Mouse (Mus musculus) thymus, postnatal 4 days (tissue): ENCODE measurements around the gene Prune2.

Experiments used
- DNase-seq: peaks from one replicate; pipeline ENCODE4 v3.0.0; 2021

Gene Prune2

DNA sequence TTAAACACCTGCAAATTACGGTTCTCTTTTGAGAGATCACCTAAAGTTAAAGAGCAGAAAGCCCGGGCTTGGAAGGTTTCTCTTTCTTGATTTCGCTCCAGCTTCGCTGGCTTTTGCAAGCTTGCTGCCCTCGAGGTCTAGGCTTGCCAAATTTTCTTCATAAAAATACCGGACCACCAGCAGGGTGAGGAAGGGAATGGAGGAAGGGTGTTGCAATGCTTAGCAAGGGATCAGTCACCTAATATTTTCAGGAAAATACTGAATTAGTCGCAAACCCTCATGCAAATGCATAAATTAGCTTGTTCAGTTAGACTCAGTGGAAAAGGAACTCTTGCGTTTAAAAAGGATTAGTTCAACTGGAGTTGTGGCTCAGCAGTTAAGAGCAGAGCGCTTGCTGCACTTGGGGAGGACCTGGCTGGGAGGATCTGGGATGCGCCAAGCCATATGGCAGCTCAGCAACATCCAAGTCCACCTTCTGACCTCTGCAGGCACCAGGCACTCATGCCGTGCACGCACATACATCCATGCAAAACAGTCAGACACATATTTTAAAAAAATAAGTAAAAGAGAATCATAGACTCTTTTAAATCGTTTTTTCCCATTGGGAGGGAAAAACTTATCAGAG is 259.1 kb downstream of the Prune2 start:
- DNase-seq = no peak

- no peak for DNase-seq
These were observed 262.3 kb downstream of the Prune2 start for GRCm38 (mm10) chr19:17218195-17218594.

DNA sequence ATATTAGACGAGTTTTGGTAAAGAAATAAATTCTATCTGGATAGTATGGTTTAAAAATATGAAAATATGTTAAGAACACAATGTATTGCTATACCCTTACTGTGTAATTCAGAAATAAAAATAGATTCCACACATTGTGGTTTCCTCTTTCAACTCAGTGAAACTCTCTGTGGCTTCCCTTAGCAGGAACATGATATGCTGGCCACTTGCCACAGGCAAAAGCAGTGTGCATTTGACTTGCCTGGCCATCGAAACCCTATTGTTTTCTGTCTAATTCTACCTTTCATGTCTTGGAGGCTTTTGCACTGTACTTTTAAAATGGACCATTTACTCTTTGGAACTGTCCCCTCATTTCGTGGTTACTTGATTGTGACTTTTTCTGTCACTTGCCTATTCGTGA is 267.9 kb downstream of the Prune2 start:
- DNase-seq = no peak

- DNase-seq = no peak
These were observed 269.7 kb downstream of the Prune2 start for GRCm38 (mm10) chr19:17225570-17226083.

DNA sequence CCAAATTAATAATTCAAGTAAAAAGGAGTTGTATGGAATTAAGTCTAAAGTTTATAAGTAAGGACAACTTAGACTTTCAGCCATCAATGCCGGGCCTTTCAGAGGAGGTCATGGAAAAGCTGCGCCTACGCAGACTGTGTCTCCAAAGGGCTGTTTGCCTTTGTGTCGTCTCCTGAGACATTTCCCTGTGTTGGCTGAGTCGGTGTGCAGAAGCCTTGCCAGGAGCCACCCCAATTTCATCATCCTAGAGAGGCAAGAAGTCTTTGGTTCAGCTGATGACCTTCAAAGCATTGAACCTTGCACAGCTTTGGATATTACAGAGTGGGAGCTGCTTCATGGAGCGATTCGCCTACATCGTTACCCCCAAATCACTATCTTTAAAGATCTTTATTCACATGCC is 270.2 kb downstream of the Prune2 start:
- DNase-seq = no peak

- no peak for DNase-seq
These were observed 274.1 kb downstream of the Prune2 start for GRCm38 (mm10) chr19:17230013-17230412.

DNA sequence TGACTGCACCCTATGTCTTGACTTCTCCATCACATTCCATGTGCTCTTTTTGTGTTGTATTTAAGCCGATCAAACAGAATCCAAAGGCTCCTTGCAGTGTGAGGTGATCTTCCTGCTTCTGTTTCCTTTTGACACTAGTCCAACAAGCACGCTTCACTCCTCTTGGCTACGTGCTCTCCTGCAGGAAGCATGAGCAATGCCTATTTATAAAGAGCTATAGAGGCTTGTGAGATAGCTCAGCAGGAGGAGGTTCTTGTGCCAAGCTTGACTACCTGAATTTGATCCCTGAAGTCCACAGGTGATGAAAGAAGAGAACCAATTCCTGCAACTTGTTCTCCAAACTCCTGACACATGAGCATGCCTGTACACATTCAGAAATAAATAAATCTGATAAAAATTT is 282.6 kb downstream of the Prune2 start:
- no peak for DNase-seq

DNA sequence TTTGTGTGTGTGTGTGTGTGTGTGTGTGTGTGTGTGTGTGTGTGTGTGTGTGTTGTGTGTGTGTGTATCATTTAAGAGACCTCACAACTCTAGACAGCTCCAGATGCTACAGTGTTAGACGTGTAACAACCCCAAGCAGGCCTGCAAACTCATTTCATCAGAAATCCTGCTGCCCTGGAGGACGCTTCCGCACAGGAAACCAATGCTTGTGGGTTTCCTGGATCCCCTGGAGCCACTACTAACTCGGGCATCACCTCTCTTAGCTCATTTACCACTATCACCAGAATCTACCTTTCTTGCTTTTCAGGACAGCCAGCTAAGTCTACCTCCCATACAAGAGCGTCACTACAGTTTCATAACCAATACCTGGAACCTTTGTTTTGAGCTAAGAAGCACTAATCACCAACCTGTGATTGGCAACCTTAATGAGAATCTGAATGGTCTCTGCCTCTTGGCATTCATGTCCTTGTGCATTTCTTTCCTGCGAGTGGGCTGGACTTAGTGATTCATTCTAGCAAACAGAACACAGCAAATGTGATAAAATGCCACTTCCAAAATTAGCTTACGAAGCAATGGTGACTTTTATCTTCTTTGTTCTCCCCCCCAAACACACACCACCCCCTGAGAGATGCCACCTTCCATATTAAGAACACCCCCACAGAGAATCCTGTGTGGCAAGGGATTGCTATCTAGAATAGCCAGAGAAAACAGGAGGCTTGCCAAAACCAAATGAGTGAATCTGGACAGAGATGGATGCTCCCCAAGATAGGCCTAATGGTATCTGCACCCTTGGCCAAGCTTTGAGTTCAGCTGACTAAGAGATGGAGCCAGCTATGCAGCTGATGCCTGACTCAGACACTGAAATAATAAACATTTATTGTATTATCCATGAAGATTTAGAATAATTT is 284.5 kb downstream of the Prune2 start:
- DNase-seq = no peak

DNA sequence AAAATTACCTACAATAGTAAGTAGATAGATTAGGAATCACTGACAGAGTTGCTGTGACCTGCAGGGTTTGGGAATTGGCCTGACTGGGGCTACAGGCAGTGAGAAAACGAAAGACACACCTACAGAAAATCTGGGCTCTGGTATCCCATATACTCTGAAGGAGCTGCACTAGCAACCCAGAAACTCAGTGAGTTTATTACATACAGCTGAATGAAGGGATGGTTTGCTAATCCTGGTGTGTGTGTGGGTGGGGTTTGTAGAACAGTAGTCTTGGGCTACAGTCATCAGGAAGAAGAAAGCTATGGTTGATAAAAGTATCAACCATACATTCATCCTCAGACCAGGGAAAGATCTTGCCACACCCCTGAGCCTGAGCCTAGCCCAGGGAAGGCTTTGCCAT is 285.3 kb downstream of the Prune2 start:
- no peak for DNase-seq

DNA sequence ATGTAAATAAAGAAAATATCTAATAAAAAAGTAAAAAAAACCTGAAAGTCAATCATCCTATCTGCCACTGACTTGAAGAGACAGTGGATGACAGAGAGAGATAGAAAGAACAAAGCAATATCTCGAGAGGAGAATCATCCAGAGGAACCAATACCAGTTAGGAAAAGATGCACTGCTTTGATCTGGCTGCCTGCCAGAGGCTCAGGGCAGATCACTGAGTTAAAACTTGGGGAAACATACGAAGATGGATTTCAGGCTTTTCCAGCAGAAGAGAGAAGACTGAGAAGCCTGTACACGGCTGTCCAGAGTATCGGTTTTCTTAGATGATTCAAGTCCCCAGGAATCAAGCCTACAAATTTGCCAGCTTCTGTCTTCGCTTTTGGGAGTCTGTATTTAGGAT is 287.0 kb downstream of the Prune2 start:
- no peak for DNase-seq

DNA sequence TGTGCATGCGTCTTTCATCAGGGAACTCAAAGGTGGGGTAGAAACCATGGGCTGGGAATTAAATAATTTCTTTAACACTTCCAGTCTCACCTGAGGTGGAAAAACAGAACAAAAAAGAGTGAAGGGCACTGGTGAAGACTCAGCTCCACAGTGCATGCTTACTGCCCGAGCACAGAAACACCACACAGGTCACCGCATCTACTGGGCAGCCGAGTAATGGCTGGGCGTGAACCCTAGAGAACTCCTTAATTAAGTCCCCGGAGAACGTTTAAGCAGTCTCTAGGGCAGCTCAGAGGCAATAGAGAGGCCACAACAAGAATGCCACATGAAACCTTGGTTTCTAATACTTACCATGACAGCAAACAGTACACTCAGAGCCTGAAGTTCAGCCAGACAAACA is 288.6 kb downstream of the Prune2 start:
- DNase-seq = no peak

GRCm38 (mm10) chr19:17247352-17247925 is 291.5 kb downstream of the Prune2 start:
- no peak for DNase-seq

GRCm38 (mm10) chr19:17249691-17250090 is 293.8 kb downstream of the Prune2 start:
- no peak for DNase-seq

- DNase-seq = no peak
These were observed 294.9 kb downstream of the Prune2 start for GRCm38 (mm10) chr19:17250801-17251200.

- no peak for DNase-seq
These were observed 295.5 kb downstream of the Prune2 start for GRCm38 (mm10) chr19:17251453-17251852.

DNA sequence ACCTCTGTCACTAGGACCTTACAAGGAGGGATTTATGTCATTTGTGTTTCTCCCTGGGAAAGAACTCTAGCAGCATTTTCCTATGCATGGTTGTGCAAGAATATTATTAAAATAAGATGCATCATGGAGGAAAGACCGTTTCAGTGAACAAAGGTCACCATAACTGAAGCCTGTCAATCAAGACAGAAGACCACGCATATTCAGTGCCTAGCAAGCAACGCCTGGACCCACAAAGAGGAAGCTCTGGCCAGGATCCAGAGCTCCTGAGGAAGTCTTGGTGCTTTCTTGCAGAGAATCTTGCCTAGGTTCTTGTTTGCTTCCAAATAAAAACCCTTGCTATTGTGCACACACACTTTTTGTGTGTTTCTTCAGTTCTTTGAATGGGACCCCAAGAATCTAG is 296.9 kb downstream of the Prune2 start:
- DNase-seq = no peak

GRCm38 (mm10) chr19:17255511-17255910 is 299.6 kb downstream of the Prune2 start:
- no peak for DNase-seq

DNA sequence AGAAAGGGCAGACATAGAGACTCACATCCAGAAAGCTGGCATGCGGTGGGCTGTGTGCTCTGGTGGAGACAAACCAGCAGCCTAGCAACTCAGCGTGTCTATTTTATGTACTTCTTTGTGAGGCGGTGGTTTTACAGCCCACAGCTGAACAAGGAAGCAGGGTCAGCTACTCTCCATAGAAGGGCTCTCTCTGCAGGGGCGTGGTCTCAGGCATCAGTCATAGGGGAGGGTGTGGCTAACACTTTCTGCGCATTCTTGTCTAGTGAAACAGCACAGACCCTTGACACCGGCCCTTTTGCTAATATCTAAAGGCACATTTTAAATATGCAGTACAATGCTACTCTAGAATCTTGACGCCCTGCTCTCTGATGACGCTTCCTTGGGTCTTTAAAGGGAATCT is 300.5 kb downstream of the Prune2 start:
- peak; percentile 10 for DNase-seq

DNA sequence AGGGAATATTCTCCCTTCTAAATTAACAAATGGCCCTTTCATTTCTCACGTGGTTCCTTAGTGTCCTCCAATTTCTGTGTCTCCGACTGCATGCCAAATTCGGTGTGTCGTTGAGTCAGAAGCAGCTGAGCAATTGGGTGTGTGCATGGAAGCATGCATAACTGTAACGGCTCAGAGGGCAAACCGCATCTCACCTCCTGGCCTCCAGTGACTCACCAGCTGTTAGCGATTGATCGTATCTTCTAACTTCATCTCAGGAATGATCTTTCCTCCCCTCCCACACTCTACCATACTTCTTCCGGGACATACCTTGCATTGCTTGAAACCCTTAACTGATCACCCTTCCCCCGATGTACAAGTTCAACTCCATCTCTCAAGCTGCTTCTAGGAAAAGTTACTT is 300.9 kb downstream of the Prune2 start:
- DNase-seq = no peak

GRCm38 (mm10) chr19:17263181-17263580 is 307.3 kb downstream of the Prune2 start:
- no peak for DNase-seq

DNA sequence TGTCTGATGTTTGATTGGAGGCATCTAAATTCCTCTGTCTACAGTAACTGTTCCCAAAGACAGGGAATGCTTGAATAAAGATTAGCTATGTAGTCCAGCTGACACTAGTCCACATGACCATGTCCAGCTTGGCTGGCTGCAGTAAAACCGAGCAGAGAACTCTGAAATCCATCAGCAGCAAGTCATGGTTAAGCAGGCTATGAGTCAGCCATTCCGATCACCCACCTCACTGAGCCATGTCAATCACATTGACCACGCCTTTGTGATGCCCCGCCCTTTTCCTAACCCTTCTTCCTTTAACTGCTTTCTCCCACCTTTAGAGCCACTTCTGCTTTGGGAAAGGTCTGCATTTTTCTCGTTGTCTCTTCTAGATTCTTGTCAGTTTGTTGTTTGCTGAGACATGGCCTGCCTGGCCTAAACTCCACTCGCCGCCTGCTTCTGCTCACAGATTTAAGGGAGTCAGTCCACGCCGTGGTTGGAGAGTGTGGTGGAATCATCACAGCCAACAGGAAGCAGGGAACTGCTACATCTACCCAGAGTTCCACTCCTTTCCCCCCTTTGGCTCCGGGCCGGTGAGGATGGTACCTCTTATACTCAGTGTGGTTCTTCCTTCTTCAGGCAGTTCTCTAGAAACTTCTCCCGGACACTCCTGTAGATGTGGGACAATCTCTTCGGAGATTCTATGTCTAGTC is 307.9 kb downstream of the Prune2 start:
- no peak for DNase-seq

GRCm38 (mm10) chr19:17264481-17265196 is 308.7 kb downstream of the Prune2 start:
- no peak for DNase-seq

GRCm38 (mm10) chr19:17268669-17269068 is 312.8 kb downstream of the Prune2 start:
- no peak for DNase-seq
